Mouse (Mus musculus) kidney, postnatal 0 days (tissue): ENCODE measurements around the gene Rtn4. TPM values are rescaled to one million over a fixed set of nuclear protein-coding genes. Genes with fewer than 3 reads are reported as not detected.

ENCODE experiments used
- ATAC-seq: fragments of 200-750 bp; cut with Nextera tagmentation; replicated peaks from 2 replicates; pipeline ENCODE4 v1.8.0; 2017; ENCODE audit warnings: low read depth, moderate number of reproducible peaks, moderate TSS enrichment, moderate library complexity; ENCODE audit not compliant: low FRiP score
- DNase-seq: peaks from one replicate; pipeline ENCODE4 v3.0.0-alpha.2; 2016; ENCODE audit warnings: low spot score
- H3K27ac ChIP-seq: fragments of 300-500 bp; sonication (generic); 2 replicates; pipeline ENCODE4 v1.5.1; 2014; ENCODE audit warnings: mild to moderate bottlenecking
- H3K27me3 ChIP-seq: fragments of 300-500 bp; sonication (generic); 2 replicates; pipeline ENCODE4 v1.6.1; 2014; ENCODE audit warnings: low read length, mixed read lengths; ENCODE audit not compliant: insufficient read depth
- H3K36me3 ChIP-seq: fragments of 300-500 bp; sonication (generic); 2 replicates; pipeline ENCODE4 v1.6.1; 2014; ENCODE audit warnings: low read length, mixed read lengths; ENCODE audit not compliant: insufficient read depth
- H3K4me1 ChIP-seq: fragments of 300-500 bp; sonication (generic); replicated peaks from 2 replicates; pipeline ENCODE4 v1.6.1; 2014; ENCODE audit warnings: antibody characterized with exemption, low read length, mixed read lengths; ENCODE audit not compliant: insufficient read depth
- H3K4me2 ChIP-seq: fragments of 300-500 bp; sonication (generic); 2 replicates; pipeline ENCODE4 v1.6.1; 2014; ENCODE audit warnings: mild to moderate bottlenecking, low read length, moderate library complexity, mixed read lengths
- H3K4me3 ChIP-seq: fragments of 300-500 bp; sonication (generic); replicated peaks from 2 replicates; pipeline ENCODE4 v1.5.1; 2014; ENCODE audit warnings: low read depth, low read length
- H3K9ac ChIP-seq: fragments of 300-500 bp; sonication (generic); 2 replicates; pipeline ENCODE4 v1.6.1; 2014; ENCODE audit warnings: low read depth, low read length
- H3K9me3 ChIP-seq: fragments of 300-500 bp; sonication (generic); replicated peaks from 2 replicates; pipeline ENCODE4 v1.6.1; 2016; ENCODE audit warnings: low read length, inconsistent platforms, mixed read lengths
- CTCF ChIP-seq: IDR thresholded peaks from 2 replicates; pipeline ENCODE4 v1.5.1; 2016; ENCODE audit warnings: antibody characterized with exemption, low read depth, mild to moderate bottlenecking, moderate library complexity
- WGBS: fragments of 180-500 bp; shearing (Covaris S2); extraction: QIAGEN DNeasy Blood & Tissue Kit; methylation state at CpG from one replicate; pipeline ENCODE4 v1.1.7; 2014; 5-methylcytosine and 5-hydroxymethylcytosine counted together
- polyA plus RNA-seq: library from polyadenylated mRNA; unstranded; fragments of >200 nt; fragmentation: Nextera tagmentation; extraction: Ambion mirVana; gene quantifications from 2 replicates; pipeline ENCODE4 v1.2.1, GENCODE M21; 2015

Gene Rtn4
- polyA plus RNA-seq, 1 experiment from 2014 or later: 75.0 TPM

- Histone ChIP-seq H3K4me1 (no peaks in the 10 kb centered on the region), H3K27ac (no peak overlapping the region), H3K9ac (no peak overlapping the region), H3K4me3 (no peak overlapping the region), H3K36me3 (0 out of 2 replicates have a peak, but pooled peaks cover 15% of the 10 kb centered on the region), H3K4me2 (no peak overlapping the region), H3K9me3 (no peaks in the 10 kb centered on the region), H3K27me3 (no peaks in the 10 kb centered on the region)
- WGBS: 90% methylated on average over 5 of the region's 5 CpGs
- no peak for DNase-seq
- ATAC-seq: no peak
- TF ChIP-seq CTCF: no peak
These were observed 52.1 kb downstream of the Rtn4 start for GRCm38 (mm10) chr11:29744760-29745430.

- no peak for DNase-seq
- no peaks in the 10 kb centered on the region for H3K9me3 ChIP-seq
- H3K27me3 ChIP-seq: no peaks in the 10 kb centered on the region
- no peaks in the 10 kb centered on the region for H3K4me1 ChIP-seq
- H3K4me2 ChIP-seq: no peak overlapping the region
- no peak for ATAC-seq
- 67% methylated on average over 2 of the region's 2 CpGs for WGBS
- H3K4me3 ChIP-seq: no peak overlapping the region
- TF ChIP-seq CTCF: no peak
- no peak overlapping the region for H3K9ac ChIP-seq
- H3K27ac ChIP-seq: no peak overlapping the region
- H3K36me3 ChIP-seq: 0 out of 2 replicates have a peak, but pooled peaks cover 15% of the 10 kb centered on the region
These were observed 52.8 kb downstream of the Rtn4 start for GRCm38 (mm10) chr11:29745513-29745912.

- H3K27ac ChIP-seq: no peak overlapping the region
- H3K27me3 ChIP-seq: no peaks in the 10 kb centered on the region
- no peak overlapping the region for H3K4me2 ChIP-seq
- WGBS: 85% methylated on average over 9 of the region's 9 CpGs
- no peak for ATAC-seq
- no peaks in the 10 kb centered on the region for H3K9me3 ChIP-seq
- no peak for DNase-seq
- 0 out of 2 replicates have a peak, but pooled peaks cover 15% of the 10 kb centered on the region for H3K36me3 ChIP-seq
- no peak overlapping the region for H3K9ac ChIP-seq
- no peaks in the 10 kb centered on the region for H3K4me1 ChIP-seq
- no peak for TF ChIP-seq CTCF
- H3K4me3 ChIP-seq: no peak overlapping the region
These were observed 53.5 kb downstream of the Rtn4 start for GRCm38 (mm10) chr11:29746203-29746602.

- Histone ChIP-seq H3K4me2 (no peak overlapping the region), H3K27me3 (no peaks in the 10 kb centered on the region), H3K9me3 (no peaks in the 10 kb centered on the region), H3K4me3 (no peak overlapping the region), H3K9ac (no peak overlapping the region), H3K4me1 (no peaks in the 10 kb centered on the region), H3K27ac (no peak overlapping the region), H3K36me3 (0 out of 2 replicates have a peak, but pooled peaks cover 15% of the 10 kb centered on the region)
- ATAC-seq: no peak
- TF ChIP-seq CTCF: no peak
- no peak for DNase-seq
- WGBS: 94% methylated on average over 3 of the region's 3 CpGs
These were observed 54.6 kb downstream of the Rtn4 start for GRCm38 (mm10) chr11:29747365-29747764.

- H3K4me1 ChIP-seq: no peaks in the 10 kb centered on the region
- no peak overlapping the region for H3K27ac ChIP-seq
- no peak overlapping the region for H3K4me2 ChIP-seq
- ATAC-seq (no peak), DNase-seq (no peak)
- no peak overlapping the region for H3K4me3 ChIP-seq
- H3K36me3 ChIP-seq: 0 out of 2 replicates have a peak, but pooled peaks cover 15% of the 10 kb centered on the region
- no peak overlapping the region for H3K9ac ChIP-seq
- WGBS: 81% methylated on average over 1 of the region's 1 CpGs
- H3K27me3 ChIP-seq: no peaks in the 10 kb centered on the region
- no peaks in the 10 kb centered on the region for H3K9me3 ChIP-seq
- no peak for TF ChIP-seq CTCF
These were observed 55.1 kb downstream of the Rtn4 start for GRCm38 (mm10) chr11:29747881-29748280.

GRCm38 (mm10) chr11:29748750-29749467 lies 56.2 kb downstream of the Rtn4 start:
- ATAC-seq (no peak), DNase-seq (no peak)
- Histone ChIP-seq H3K27ac (no peak overlapping the region), H3K9me3 (no peaks in the 10 kb centered on the region), H3K9ac (no peak overlapping the region), H3K36me3 (0 out of 2 replicates have a peak, but pooled peaks cover 9% of the 10 kb centered on the region), H3K27me3 (no peaks in the 10 kb centered on the region), H3K4me1 (no peaks in the 10 kb centered on the region), H3K4me3 (no peak overlapping the region), H3K4me2 (no peak overlapping the region)
- WGBS: 77% methylated on average over 8 of the region's 8 CpGs
- no peak for TF ChIP-seq CTCF
